Mouse (Mus musculus): Measurements from ENCODE around the gene Unk. TPM values are rescaled to one million over a fixed set of nuclear protein-coding genes. Genes with fewer than 3 reads are reported as not detected.
"Not testable (repeated sequence)": the region's sequence is repeated elsewhere in the genome, so short reads cannot be mapped to it uniquely, and the experiment has no call there.

Unk gene
- polyA plus RNA-seq, 1 experiment, result 121 TPM

GRCm38 (mm10) chr11:116014821-116015220, 15.3 kb upstream of the Unk start:
- Histone ChIP-seq H3K4me1 (replicated peaks; ENCODE audit: control insufficient read depth, insufficient read depth, low read length) (peaks cover 11% of the 10 kb centered on the region), H3K4me3 (ENCODE audit: control insufficient read depth, insufficient read depth, low read length) (no peak overlapping the region), H3K36me3 (ENCODE audit: control insufficient read depth, insufficient read depth, low read length) (no peaks in the 10 kb centered on the region), H3K27ac (ENCODE audit: control insufficient read depth, insufficient read depth, low read length) (no peak overlapping the region), H3K27me3 (ENCODE audit: control insufficient read depth, insufficient read depth, low read length) (no peaks in the 10 kb centered on the region)
- no peak for DNase-seq
- WGBS, result 94% methylated on average over 8 of the region's 8 CpGs
- TF ChIP-seq CTCF (IDR thresholded peaks at IDR 0.05; ENCODE audit: borderline replicate concordance, control insufficient read depth, extremely low read depth, insufficient read depth, low read length, poor library complexity) (no peak), POLR2A (IDR thresholded peaks at IDR 0.05; ENCODE audit: control insufficient read depth, extremely low read depth, insufficient read depth, low read length, poor library complexity) (no peak)

- peaks cover 15% of the 10 kb centered on the region for H3K36me3 ChIP-seq (ENCODE audit: control insufficient read depth, insufficient read depth, low read length)
- WGBS, result 50% methylated on average over 6 of the region's 6 CpGs
- no peak overlapping the region for H3K4me3 ChIP-seq (ENCODE audit: control insufficient read depth, insufficient read depth, low read length)
- H3K4me1 ChIP-seq (replicated peaks; ENCODE audit: control insufficient read depth, insufficient read depth, low read length), result peaks cover 2% of the 10 kb centered on the region
- H3K27me3 ChIP-seq (ENCODE audit: control insufficient read depth, insufficient read depth, low read length), result no peaks in the 10 kb centered on the region
- TF ChIP-seq POLR2A (IDR thresholded peaks at IDR 0.05; ENCODE audit: control insufficient read depth, extremely low read depth, insufficient read depth, low read length, poor library complexity) (no peak), CTCF (IDR thresholded peaks at IDR 0.05; ENCODE audit: borderline replicate concordance, control insufficient read depth, extremely low read depth, insufficient read depth, low read length, poor library complexity) (no peak)
- DNase-seq, result peak; percentile 42
- H3K27ac ChIP-seq (ENCODE audit: control insufficient read depth, insufficient read depth, low read length), result no peak overlapping the region
These were observed 12.0 kb upstream of the Unk start for GRCm38 (mm10) chr11:116018106-116018505.

GRCm38 (mm10) chr11:116018867-116019266, 11.3 kb upstream of the Unk start:
- 96% methylated on average over 4 of the region's 4 CpGs for WGBS
- H3K4me3 ChIP-seq (ENCODE audit: control insufficient read depth, insufficient read depth, low read length); H3K4me1 ChIP-seq (replicated peaks; ENCODE audit: control insufficient read depth, insufficient read depth, low read length); DNase-seq; H3K27ac ChIP-seq (ENCODE audit: control insufficient read depth, insufficient read depth, low read length); H3K27me3 ChIP-seq (ENCODE audit: control insufficient read depth, insufficient read depth, low read length): not testable (repeated sequence)
- peaks cover 20% of the 10 kb centered on the region for H3K36me3 ChIP-seq (ENCODE audit: control insufficient read depth, insufficient read depth, low read length)

GRCm38 (mm10) chr11:116019360-116019791, 10.7 kb upstream of the Unk start:
- TF ChIP-seq CTCF (IDR thresholded peaks at IDR 0.05; ENCODE audit: borderline replicate concordance, control insufficient read depth, extremely low read depth, insufficient read depth, low read length, poor library complexity), result no peak
- no peak for TF ChIP-seq POLR2A (IDR thresholded peaks at IDR 0.05; ENCODE audit: control insufficient read depth, extremely low read depth, insufficient read depth, low read length, poor library complexity)
- 97% methylated on average over 1 of the region's 1 CpGs for WGBS
- H3K4me3 ChIP-seq (ENCODE audit: control insufficient read depth, insufficient read depth, low read length), result no peak overlapping the region
- no peaks in the 10 kb centered on the region for H3K27me3 ChIP-seq (ENCODE audit: control insufficient read depth, insufficient read depth, low read length)
- H3K36me3 ChIP-seq (ENCODE audit: control insufficient read depth, insufficient read depth, low read length), result peaks cover 20% of the 10 kb centered on the region
- DNase-seq, result no peak
- no peaks in the 10 kb centered on the region for H3K4me1 ChIP-seq (replicated peaks; ENCODE audit: control insufficient read depth, insufficient read depth, low read length)
- no peak overlapping the region for H3K27ac ChIP-seq (ENCODE audit: control insufficient read depth, insufficient read depth, low read length)

- TF ChIP-seq CTCF (IDR thresholded peaks at IDR 0.05; ENCODE audit: borderline replicate concordance, control insufficient read depth, extremely low read depth, insufficient read depth, low read length, poor library complexity) (no peak), POLR2A (IDR thresholded peaks at IDR 0.05; ENCODE audit: control insufficient read depth, extremely low read depth, insufficient read depth, low read length, poor library complexity) (no peak)
- H3K27ac ChIP-seq (ENCODE audit: control insufficient read depth, insufficient read depth, low read length), result no peak overlapping the region
- no peak for DNase-seq
- H3K36me3 ChIP-seq (ENCODE audit: control insufficient read depth, insufficient read depth, low read length), result peaks cover 20% of the 10 kb centered on the region
- H3K27me3 ChIP-seq (ENCODE audit: control insufficient read depth, insufficient read depth, low read length), result no peaks in the 10 kb centered on the region
- peaks cover under 1% of the 10 kb centered on the region; the same call in 1 of the 2 replicates for H3K4me1 ChIP-seq (replicated peaks; ENCODE audit: control insufficient read depth, insufficient read depth, low read length)
- no peak overlapping the region for H3K4me3 ChIP-seq (ENCODE audit: control insufficient read depth, insufficient read depth, low read length)
- WGBS, result 96% methylated on average over 2 of the region's 2 CpGs
These were observed 10.1 kb upstream of the Unk start for GRCm38 (mm10) chr11:116019976-116020411.

- 16% methylated on average over 1 of the region's 1 CpGs for WGBS
- Histone ChIP-seq H3K27ac (ENCODE audit: control insufficient read depth, insufficient read depth, low read length) (no peak overlapping the region), H3K4me1 (replicated peaks; ENCODE audit: control insufficient read depth, insufficient read depth, low read length) (peaks cover 2% of the 10 kb centered on the region; the same call in 1 of the 2 replicates), H3K4me3 (ENCODE audit: control insufficient read depth, insufficient read depth, low read length) (no peak overlapping the region), H3K27me3 (ENCODE audit: control insufficient read depth, insufficient read depth, low read length) (no peaks in the 10 kb centered on the region), H3K36me3 (ENCODE audit: control insufficient read depth, insufficient read depth, low read length) (peaks cover 20% of the 10 kb centered on the region)
- DNase-seq, result no peak
- TF ChIP-seq POLR2A (IDR thresholded peaks at IDR 0.05; ENCODE audit: control insufficient read depth, extremely low read depth, insufficient read depth, low read length, poor library complexity) (no peak), CTCF (IDR thresholded peaks at IDR 0.05; ENCODE audit: borderline replicate concordance, control insufficient read depth, extremely low read depth, insufficient read depth, low read length, poor library complexity) (no peak)
These were observed 9.6 kb upstream of the Unk start for GRCm38 (mm10) chr11:116020519-116020922.

Data from thymus, adult 2 months (tissue).